Mouse (Mus musculus): ENCODE measurements around the gene Rnf121. TPM values are rescaled to one million over a fixed set of nuclear protein-coding genes. Genes with fewer than 3 reads are reported as not detected.

Rnf121 gene
- polyA plus RNA-seq, 1 experiment, result 48.0 TPM

DNA sequence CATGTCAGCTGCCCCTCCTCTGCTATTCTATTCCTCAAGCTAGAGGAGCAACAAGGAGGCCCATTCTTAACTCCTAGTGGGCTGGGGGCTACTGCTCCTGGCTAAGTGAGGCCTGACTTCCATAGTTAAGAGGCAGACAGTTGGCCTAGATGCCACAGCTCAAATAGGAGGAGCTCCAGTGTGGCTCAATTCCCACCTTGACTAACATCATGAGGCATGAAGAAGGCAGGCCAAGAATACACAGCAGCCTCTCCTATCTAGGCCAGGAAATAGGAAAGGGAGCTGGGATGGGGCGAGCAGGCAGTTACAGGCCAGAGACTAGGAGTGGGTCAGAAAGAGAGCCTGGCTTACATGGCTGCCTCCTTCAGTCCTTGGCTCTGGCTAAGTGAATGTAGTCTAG is 42.9 kb upstream of the Rnf121 start:
- H3K36me3 ChIP-seq (ENCODE audit: control insufficient read depth, insufficient read depth), result no peaks in the 10 kb centered on the region
- H3K27me3 ChIP-seq (ENCODE audit: control insufficient read depth, insufficient read depth, insufficient read length), result peaks cover 20% of the 10 kb centered on the region
- no peak overlapping the region for H3K4me2 ChIP-seq (ENCODE audit: low read depth)
- H3K79me2 ChIP-seq (ENCODE audit: control insufficient read depth, insufficient read depth), result no peaks in the 10 kb centered on the region
- H3K4me3 ChIP-seq, result no peak overlapping the region
- TF ChIP-seq POLR2AphosphoS2 (IDR thresholded peaks at IDR 0.05; ENCODE audit: insufficient read length, low read depth) (peak; percentile 12), POLR2A (IDR thresholded peaks at IDR 0.05; ENCODE audit: insufficient read length, low read depth) (no peak)
- no peak overlapping the region for H3ac ChIP-seq (ENCODE audit: control insufficient read depth, insufficient read length)

- TF ChIP-seq E2F4 (IDR thresholded peaks at IDR 0.05; ENCODE audit: insufficient read depth) (no peak), TCF12 (IDR thresholded peaks at IDR 0.05; ENCODE audit: insufficient read depth, poor library complexity, severe bottlenecking) (no peak), REST (IDR thresholded peaks at IDR 0.05; ENCODE audit: insufficient read depth, insufficient read length) (no peak), TCF3 (IDR thresholded peaks at IDR 0.05; ENCODE audit: insufficient read length, low read depth) (no peak), USF1 (IDR thresholded peaks at IDR 0.05; ENCODE audit: low read depth) (no peak), MAX (IDR thresholded peaks at IDR 0.05; ENCODE audit: low read depth) (no peak), SRF (IDR thresholded peaks at IDR 0.05; ENCODE audit: control insufficient read depth, insufficient read length, low read depth) (no peak)
- peaks cover 15% of the 10 kb centered on the region for H3K27me3 ChIP-seq (ENCODE audit: control insufficient read depth, insufficient read depth, insufficient read length)
Observed at GRCm38 (mm10) chr7:102106700-102107141, 41.5 kb upstream of the Rnf121 start.

DNA sequence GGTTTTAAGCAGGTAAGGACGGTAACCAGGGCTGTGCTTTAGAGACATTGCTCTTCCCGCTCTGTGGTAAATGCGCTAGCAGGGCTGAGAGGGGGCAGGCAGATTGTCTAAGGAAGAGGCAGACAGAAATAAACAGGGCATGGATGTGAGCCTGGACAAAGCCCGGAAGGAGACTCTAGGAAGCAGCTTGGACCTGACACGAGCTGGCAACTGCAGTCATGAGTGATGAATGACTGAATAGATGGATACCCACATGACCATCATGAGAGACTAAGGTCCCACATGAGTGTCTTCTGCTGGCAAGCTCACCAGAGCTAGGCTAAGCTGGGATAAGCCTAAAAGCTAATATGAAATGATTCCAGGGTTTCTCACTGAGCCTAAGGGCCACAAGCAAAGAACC is 38.9 kb upstream of the Rnf121 start:
- no peaks in the 10 kb centered on the region for H3K79me2 ChIP-seq (ENCODE audit: control insufficient read depth, insufficient read depth)
- no peak overlapping the region for H3ac ChIP-seq (ENCODE audit: control insufficient read depth, insufficient read length)
- TF ChIP-seq MAX (IDR thresholded peaks at IDR 0.05; ENCODE audit: low read depth) (no peak), REST (IDR thresholded peaks at IDR 0.05; ENCODE audit: insufficient read depth, insufficient read length) (no peak), POLR2AphosphoS2 (IDR thresholded peaks at IDR 0.05; ENCODE audit: insufficient read length, low read depth) (no peak), TCF12 (IDR thresholded peaks at IDR 0.05; ENCODE audit: insufficient read depth, poor library complexity, severe bottlenecking) (no peak), POLR2A (IDR thresholded peaks at IDR 0.05; ENCODE audit: insufficient read length, low read depth) (no peak), E2F4 (IDR thresholded peaks at IDR 0.05; ENCODE audit: insufficient read depth) (no peak), MYOG (IDR thresholded peaks at IDR 0.05; ENCODE audit: control insufficient read depth in 1 of 3, insufficient read depth in 1 of 3, insufficient read length in 2 of 3, low read depth in 2 of 3) (no peak), USF1 (IDR thresholded peaks at IDR 0.05; ENCODE audit: low read depth) (no peak), SRF (IDR thresholded peaks at IDR 0.05; ENCODE audit: control insufficient read depth, insufficient read length, low read depth) (no peak)
- peak overlapping the region; percentile 68 for H3K4me2 ChIP-seq (ENCODE audit: low read depth)
- H3K36me3 ChIP-seq (ENCODE audit: control insufficient read depth, insufficient read depth), result no peaks in the 10 kb centered on the region
- no peak overlapping the region for H3K4me3 ChIP-seq
- H3K27me3 ChIP-seq (ENCODE audit: control insufficient read depth, insufficient read depth, insufficient read length), result peaks cover 15% of the 10 kb centered on the region

More at GRCm38 (mm10) chr7:102106700-102107141, 41.5 kb upstream of the Rnf121 start:
- no peak overlapping the region for H3K4me2 ChIP-seq (ENCODE audit: low read depth)
- no peaks in the 10 kb centered on the region for H3K79me2 ChIP-seq (ENCODE audit: control insufficient read depth, insufficient read depth)
- no peak overlapping the region for H3ac ChIP-seq (ENCODE audit: control insufficient read depth, insufficient read length)
- no peak overlapping the region for H3K4me3 ChIP-seq
- H3K36me3 ChIP-seq (ENCODE audit: control insufficient read depth, insufficient read depth), result no peaks in the 10 kb centered on the region

- no peak overlapping the region for H3ac ChIP-seq (ENCODE audit: control insufficient read depth, insufficient read length)
- peaks cover 15% of the 10 kb centered on the region for H3K27me3 ChIP-seq (ENCODE audit: control insufficient read depth, insufficient read depth, insufficient read length)
- H3K4me2 ChIP-seq (ENCODE audit: low read depth), result peak overlapping the region; percentile 68
- H3K36me3 ChIP-seq (ENCODE audit: control insufficient read depth, insufficient read depth), result no peaks in the 10 kb centered on the region
- H3K4me3 ChIP-seq, result peak overlapping the region; percentile 23
- no peaks in the 10 kb centered on the region for H3K79me2 ChIP-seq (ENCODE audit: control insufficient read depth, insufficient read depth)
- TF ChIP-seq POLR2AphosphoS2 (IDR thresholded peaks at IDR 0.05; ENCODE audit: insufficient read length, low read depth) (no peak), SRF (IDR thresholded peaks at IDR 0.05; ENCODE audit: control insufficient read depth, insufficient read length, low read depth) (no peak), USF1 (IDR thresholded peaks at IDR 0.05; ENCODE audit: low read depth) (no peak), TCF12 (IDR thresholded peaks at IDR 0.05; ENCODE audit: insufficient read depth, poor library complexity, severe bottlenecking) (no peak), CEBPB (IDR thresholded peaks at IDR 0.05; ENCODE audit: insufficient read depth, poor library complexity, severe bottlenecking) (no peak), E2F4 (IDR thresholded peaks at IDR 0.05; ENCODE audit: insufficient read depth) (no peak), REST (IDR thresholded peaks at IDR 0.05; ENCODE audit: insufficient read depth, insufficient read length) (no peak), MAX (IDR thresholded peaks at IDR 0.05; ENCODE audit: low read depth) (no peak), MYOD1 (IDR thresholded peaks at IDR 0.05; ENCODE audit: control insufficient read depth in 1 of 3, insufficient read length in 2 of 3, low read depth in 2 of 3) (no peak), MYOG (IDR thresholded peaks at IDR 0.05; ENCODE audit: control insufficient read depth in 1 of 3, insufficient read depth in 1 of 3, insufficient read length in 2 of 3, low read depth in 2 of 3) (no peak), TCF3 (IDR thresholded peaks at IDR 0.05; ENCODE audit: insufficient read length, low read depth) (no peak), POLR2A (IDR thresholded peaks at IDR 0.05; ENCODE audit: insufficient read length, low read depth) (no peak)
Observed at GRCm38 (mm10) chr7:102103555-102103954, 38.3 kb upstream of the Rnf121 start.

DNA sequence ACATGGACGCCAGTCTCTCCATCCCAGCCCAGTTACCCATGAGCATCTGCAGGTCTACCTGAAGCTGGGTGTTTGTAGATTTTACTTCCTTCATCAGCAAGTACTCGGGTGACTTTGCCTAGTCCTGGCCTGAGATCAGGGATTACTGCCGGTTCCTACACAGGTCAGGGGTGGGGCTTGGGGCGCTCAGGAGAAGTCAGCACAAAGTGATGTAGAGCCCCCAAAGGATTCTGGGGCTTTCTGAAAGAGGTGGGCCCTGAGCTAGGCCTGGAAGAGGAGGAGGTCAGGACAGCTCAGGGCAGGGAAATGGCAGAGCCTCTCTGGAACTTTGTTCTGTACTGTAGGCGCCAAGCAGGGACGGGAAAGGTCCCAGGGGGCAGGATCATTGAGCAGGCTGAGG is 37.4 kb upstream of the Rnf121 start:
- Histone ChIP-seq H3ac (ENCODE audit: control insufficient read depth, insufficient read length) (no peak overlapping the region), H3K4me2 (ENCODE audit: low read depth) (peak overlapping the region; percentile 68), H3K36me3 (ENCODE audit: control insufficient read depth, insufficient read depth) (no peaks in the 10 kb centered on the region), H3K79me2 (ENCODE audit: control insufficient read depth, insufficient read depth) (no peaks in the 10 kb centered on the region), H3K4me3 (peak overlapping the region; percentile 23), H3K27me3 (ENCODE audit: control insufficient read depth, insufficient read depth, insufficient read length) (peaks cover 15% of the 10 kb centered on the region)
- TF ChIP-seq MAX (IDR thresholded peaks at IDR 0.05; ENCODE audit: low read depth) (no peak), CEBPB (IDR thresholded peaks at IDR 0.05; ENCODE audit: insufficient read depth, poor library complexity, severe bottlenecking) (no peak), REST (IDR thresholded peaks at IDR 0.05; ENCODE audit: insufficient read depth, insufficient read length) (no peak), TCF12 (IDR thresholded peaks at IDR 0.05; ENCODE audit: insufficient read depth, poor library complexity, severe bottlenecking) (no peak), MYOD1 (IDR thresholded peaks at IDR 0.05; ENCODE audit: control insufficient read depth in 1 of 3, insufficient read length in 2 of 3, low read depth in 2 of 3) (no peak), E2F4 (IDR thresholded peaks at IDR 0.05; ENCODE audit: insufficient read depth) (no peak), TCF3 (IDR thresholded peaks at IDR 0.05; ENCODE audit: insufficient read length, low read depth) (no peak), POLR2AphosphoS2 (IDR thresholded peaks at IDR 0.05; ENCODE audit: insufficient read length, low read depth) (no peak), SRF (IDR thresholded peaks at IDR 0.05; ENCODE audit: control insufficient read depth, insufficient read length, low read depth) (no peak), POLR2A (IDR thresholded peaks at IDR 0.05; ENCODE audit: insufficient read length, low read depth) (no peak), USF1 (IDR thresholded peaks at IDR 0.05; ENCODE audit: low read depth) (no peak), MYOG (IDR thresholded peaks at IDR 0.05; ENCODE audit: control insufficient read depth in 1 of 3, insufficient read depth in 1 of 3, insufficient read length in 2 of 3, low read depth in 2 of 3) (no peak)

All from myocyte (in vitro differentiated cells).